Mouse (Mus musculus) lung, adult 2 months (tissue): ENCODE results near the gene E030018B13Rik. TPM values are rescaled to one million over a fixed set of nuclear protein-coding genes. Genes with fewer than 3 reads are reported as not detected.
A peak's percentile ranks its signal among the peaks of the same experiment; 100 is the strongest.

ENCODE experiments used
- DNase-seq: peaks from one replicate; pipeline ENCODE4 v3.0.0; 2022
- H3K4me1 ChIP-seq: fragments of 200-500 bp; 2 replicates; pipeline ENCODE4 v1.6.1; 2011; ENCODE audit warnings: low read length; ENCODE audit not compliant: control insufficient read depth, insufficient read depth
- H3K4me3 ChIP-seq: fragments of 200-500 bp; replicated peaks from 2 replicates; pipeline ENCODE3; 2011; ENCODE audit warnings: low read depth, mild to moderate bottlenecking, control low read depth, low read length; ENCODE audit errors: extremely low read depth
- CTCF ChIP-seq: fragments of 200-500 bp; IDR thresholded peaks from 2 replicates; pipeline ENCODE4 v1.5.1; 2011; ENCODE audit warnings: mild to moderate bottlenecking, low read length, control low read depth; ENCODE audit not compliant: insufficient read depth
- POLR2A ChIP-seq: fragments of 200-500 bp; IDR thresholded peaks from 2 replicates; pipeline ENCODE4 v1.6.1; 2011; ENCODE audit warnings: low read depth, mild to moderate bottlenecking, control low read depth, low read length, borderline replicate concordance; ENCODE audit errors: extremely low read depth
- WGBS: fragments of 180-500 bp; shearing (Covaris S2); methylation state at CpG from one replicate; pipeline ENCODE4 v1.1.7; 2018; 5-methylcytosine and 5-hydroxymethylcytosine counted together
- polyA plus RNA-seq: library from polyadenylated mRNA; depleted of rRNA; stranded (reverse); fragments of >200 nt; gene quantifications from 2 replicates; pipeline ENCODE4 v1.2.3, GENCODE M21; 2012; rRNA removed

Gene E030018B13Rik
- polyA plus RNA-seq, 1 experiment = not detected

GRCm38 (mm10) chr7:63955440-63955839 lies 38.8 kb downstream of the E030018B13Rik start:
- no peak for DNase-seq
- WGBS = 87% methylated on average over 2 of the region's 2 CpGs
- Histone ChIP-seq H3K4me3 (no peak overlapping the region), H3K4me1 (no peaks in the 10 kb centered on the region)
- TF ChIP-seq CTCF = no peak
- TF ChIP-seq POLR2A = no peak

DNA sequence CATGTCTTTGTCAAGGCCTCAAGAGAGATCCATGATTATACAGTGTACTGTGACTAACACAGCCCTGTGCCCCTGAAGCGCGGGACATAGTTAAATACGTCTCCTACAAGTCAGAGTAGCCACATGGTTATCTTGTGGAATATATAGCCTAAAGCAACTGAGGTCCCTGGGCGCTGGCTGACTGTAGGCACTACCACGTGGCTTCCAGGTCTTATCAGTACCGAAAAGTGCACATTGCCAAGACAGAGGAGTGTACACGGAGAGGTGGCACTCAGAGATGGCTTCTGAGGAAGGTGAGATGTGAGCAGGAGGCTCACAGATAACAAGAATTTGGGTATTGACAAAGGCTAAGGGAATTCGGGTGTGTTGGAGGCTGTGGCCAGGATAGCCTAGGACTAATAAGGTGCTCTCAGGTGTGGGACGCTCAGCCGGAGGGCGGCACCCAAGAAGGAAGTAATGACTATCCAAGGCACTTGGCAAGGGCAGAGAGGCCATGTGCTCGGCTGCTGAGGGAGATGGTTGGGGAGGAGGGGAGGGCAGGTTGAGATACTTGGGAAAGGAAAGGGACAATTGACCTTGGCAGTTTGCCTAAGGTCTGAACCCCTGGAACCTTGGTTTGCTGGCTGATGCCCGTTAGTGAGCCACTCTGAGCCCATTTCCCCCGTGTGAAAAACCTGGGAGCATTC lies 39.6 kb downstream of the E030018B13Rik start:
- DNase-seq = no peak
- WGBS = 75% methylated on average over 14 of the region's 14 CpGs
- no peak for TF ChIP-seq CTCF
- no peak for TF ChIP-seq POLR2A
- H3K4me1 ChIP-seq = no peaks in the 10 kb centered on the region
- no peak overlapping the region for H3K4me3 ChIP-seq

GRCm38 (mm10) chr7:63956981-63957713 lies 40.5 kb downstream of the E030018B13Rik start:
- 48% methylated on average over 16 of the region's 16 CpGs for WGBS
- no peak overlapping the region for H3K4me3 ChIP-seq
- TF ChIP-seq CTCF (no peak), POLR2A (no peak)
- peak; percentile 41 for DNase-seq
- H3K4me1 ChIP-seq = no peaks in the 10 kb centered on the region

GRCm38 (mm10) chr7:63957872-63958640 lies 41.4 kb downstream of the E030018B13Rik start:
- DNase-seq = no peak
- Histone ChIP-seq H3K4me3 (no peak overlapping the region), H3K4me1 (no peaks in the 10 kb centered on the region)
- TF ChIP-seq POLR2A (no peak), CTCF (no peak)
- WGBS = 83% methylated on average over 12 of the region's 12 CpGs

- 74% methylated on average over 5 of the region's 5 CpGs for WGBS
- TF ChIP-seq CTCF (no peak), POLR2A (no peak)
- H3K4me1 ChIP-seq = peaks cover 8% of the 10 kb centered on the region
- no peak overlapping the region for H3K4me3 ChIP-seq
- DNase-seq = no peak
Measured at GRCm38 (mm10) chr7:63963632-63964031, 47.0 kb downstream of the E030018B13Rik start.

- WGBS = 83% methylated on average over 6 of the region's 6 CpGs
- Histone ChIP-seq H3K4me3 (no peak overlapping the region), H3K4me1 (peaks cover 8% of the 10 kb centered on the region)
- no peak for TF ChIP-seq CTCF
- TF ChIP-seq POLR2A = no peak
- no peak for DNase-seq
Measured at GRCm38 (mm10) chr7:63964121-63964520, 47.5 kb downstream of the E030018B13Rik start.

GRCm38 (mm10) chr7:63965135-63965534 lies 48.5 kb downstream of the E030018B13Rik start:
- H3K4me1 ChIP-seq = peaks cover 8% of the 10 kb centered on the region
- DNase-seq = peak; percentile 40
- WGBS = 29% methylated on average over 2 of the region's 2 CpGs
- TF ChIP-seq CTCF = 0 out of 2 replicates have a peak, but pooled peaks have one; percentile 6
- TF ChIP-seq POLR2A = no peak
- H3K4me3 ChIP-seq = no peak overlapping the region

- no peak for TF ChIP-seq POLR2A
- no peak for TF ChIP-seq CTCF
- Histone ChIP-seq H3K4me1 (peaks cover 8% of the 10 kb centered on the region), H3K4me3 (no peak overlapping the region)
- WGBS = 68% methylated on average over 5 of the region's 5 CpGs
- DNase-seq = no peak
Measured at GRCm38 (mm10) chr7:63965635-63966418, 49.2 kb downstream of the E030018B13Rik start.

GRCm38 (mm10) chr7:63969941-63970340 lies 53.3 kb downstream of the E030018B13Rik start:
- peaks cover 6% of the 10 kb centered on the region for H3K4me1 ChIP-seq
- no peak for DNase-seq
- TF ChIP-seq CTCF (no peak), POLR2A (no peak)
- no peak overlapping the region for H3K4me3 ChIP-seq
- WGBS = 94% methylated on average over 3 of the region's 3 CpGs

Other genes starting within 250 kb of the E030018B13Rik start
- 88.4 and 109 TPM in 2 replicates for gene Klf13, start 22.1 kb downstream of the E030018B13Rik start, polyA plus RNA-seq
- 0.22 and 0.41 TPM in 2 replicates for gene Trpm1, start 237.0 kb downstream of the E030018B13Rik start, polyA plus RNA-seq